In genomic region chrX:50632536-50632935, GRCm38 (mm10) we compare ENCODE assay signal across 28 mouse cellular contexts.
A peak's percentile ranks its signal among the peaks of the same experiment; 100 is the strongest.
DNase-seq lines count a peak whose midpoint lies in the region; ATAC-seq and TF ChIP-seq lines count a peak whose summit lies in the region.
"Had no signal": no experiment of that assay in that cellular context is flagged by ENCODE, and none has a peak within 500 bp of the region (broad histone marks: within the 10 kb centered on the region; RNA-seq: fewer than 3 reads in every experiment).

No protein-coding gene starts in this region.

- 0 out of 2 replicates have a peak overlapping the region, but pooled peaks have one; percentile 2 for H3K4me3 ChIP-seq in heart, embryonic 13.5 days
- no peak overlapping the region for H3K4me3 ChIP-seq in stomach, embryonic 14.5 days (ENCODE audit: low read depth, low read length)
- no peak overlapping the region for H3K4me3 ChIP-seq in stomach, postnatal 0 days (ENCODE audit: low read depth, low read length)
- no peak overlapping the region for H3K4me3 ChIP-seq in neural tube, embryonic 15.5 days (replicated peaks)
- H3K4me3 ChIP-seq: embryonic facial prominence, embryonic 15.5 days; heart, adult 2 months; hindbrain, embryonic 10.5 days; layer of hippocampus, adult 2 months; limb, embryonic 13.5 days; liver, embryonic 12.5 days; megakaryocyte, embryonic 14.5 days had no signal

- no peak overlapping the region for H3K27ac ChIP-seq in heart, embryonic 13.5 days (replicated peaks)
- no peak overlapping the region for H3K27ac ChIP-seq in stomach, embryonic 14.5 days (ENCODE audit: low read length)
- H3K27ac ChIP-seq in stomach, postnatal 0 days (replicated peaks): no peak overlapping the region
- no peak overlapping the region for H3K27ac ChIP-seq in neural tube, embryonic 15.5 days (replicated peaks)
- H3K27ac ChIP-seq: embryonic facial prominence, embryonic 15.5 days; heart, adult 2 months; hindbrain, embryonic 10.5 days; layer of hippocampus, adult 2 months; limb, embryonic 13.5 days; liver, embryonic 12.5 days had no signal

- no peaks in the 10 kb centered on the region for H3K27me3 ChIP-seq in heart, embryonic 13.5 days (replicated peaks)
- H3K27me3 ChIP-seq in stomach, embryonic 14.5 days (ENCODE audit: control insufficient read depth, insufficient read depth, low read length): no peaks in the 10 kb centered on the region
- H3K27me3 ChIP-seq in stomach, postnatal 0 days (ENCODE audit: control insufficient read depth, insufficient read depth, low read length): no peaks in the 10 kb centered on the region
- H3K27me3 ChIP-seq in neural tube, embryonic 15.5 days (replicated peaks): no peaks in the 10 kb centered on the region
- H3K27me3 ChIP-seq: embryonic facial prominence, embryonic 15.5 days; limb, embryonic 13.5 days had no signal

- no peaks in the 10 kb centered on the region for H3K9me3 ChIP-seq in heart, embryonic 13.5 days
- no peaks in the 10 kb centered on the region for H3K9me3 ChIP-seq in stomach, embryonic 14.5 days (ENCODE audit: control insufficient read depth, low read depth, low read length)
- no peaks in the 10 kb centered on the region for H3K9me3 ChIP-seq in stomach, postnatal 0 days (ENCODE audit: control insufficient read depth, low read length)
- no peaks in the 10 kb centered on the region for H3K9me3 ChIP-seq in neural tube, embryonic 15.5 days (replicated peaks)
- H3K9me3 ChIP-seq: embryonic facial prominence, embryonic 15.5 days; G1E; hindbrain, embryonic 10.5 days; limb, embryonic 13.5 days; liver, embryonic 12.5 days; megakaryocyte, embryonic 14.5 days had no signal

- DNase-seq in heart, postnatal 25 days (ENCODE audit: low spot score): no peak
- DNase-seq in stomach, postnatal 0 days (ENCODE audit: low spot score): no peak
- DNase-seq in R1 (ENCODE audit: low read depth, low spot score): peak; percentile 72
- DNase-seq in urinary bladder, postnatal 14 days (ENCODE audit: low spot score): no peak
- DNase-seq: adrenal gland, adult 8-10 months; cerebellum, adult 18-20 months; cerebellum, postnatal 25 days; gastrocnemius, postnatal 25 days; heart, adult 2 months; kidney, adult 18-20 months; kidney, postnatal 25 days; lung, adult 18-20 months; lung, postnatal 14 days; midbrain, embryonic 14.5 days; right cerebral cortex, postnatal 14 days; thymus, postnatal 14 days had no signal

- peaks cover 7% of the 10 kb centered on the region; the same call in 1 of the 2 replicates for H3K36me3 ChIP-seq in heart, embryonic 13.5 days
- H3K36me3 ChIP-seq in stomach, embryonic 14.5 days (ENCODE audit: control insufficient read depth, insufficient read depth, low read length): no peaks in the 10 kb centered on the region
- no peaks in the 10 kb centered on the region for H3K36me3 ChIP-seq in stomach, postnatal 0 days (ENCODE audit: control insufficient read depth, insufficient read depth, low read length)
- H3K36me3 ChIP-seq in neural tube, embryonic 15.5 days: no peaks in the 10 kb centered on the region
- H3K36me3 ChIP-seq: embryonic facial prominence, embryonic 15.5 days; limb, embryonic 13.5 days; liver, embryonic 12.5 days had no signal

- WGBS in heart, embryonic 13.5 days: 31% methylated on average over 6 of the region's 6 CpGs
- 40% methylated on average over 6 of the region's 6 CpGs for WGBS in stomach, embryonic 14.5 days
- 34% methylated on average over 6 of the region's 6 CpGs for WGBS in stomach, postnatal 0 days
- 32% methylated on average over 6 of the region's 6 CpGs for WGBS in neural tube, embryonic 15.5 days

- no peak for TF ChIP-seq EP300 in stomach, postnatal 0 days (optimal IDR thresholded peaks at IDR 0.05)

- intact Hi-C loops in heart, postnatal 25 days (cut with DNase I): no loop called here

- H3K4me2 ChIP-seq in heart, embryonic 13.5 days: 0 out of 2 replicates have a peak overlapping the region, but pooled peaks have one; percentile 5
- H3K4me2 ChIP-seq in stomach, embryonic 14.5 days (replicated peaks; ENCODE audit: low read depth, low read length): 0 out of 2 replicates have a peak overlapping the region, but pooled peaks have one; percentile 7
- H3K4me2 ChIP-seq in stomach, postnatal 0 days (replicated peaks; ENCODE audit: low read depth): no peak overlapping the region
- no peak overlapping the region for H3K4me2 ChIP-seq in neural tube, embryonic 15.5 days
- H3K4me2 ChIP-seq: embryonic facial prominence, embryonic 15.5 days; limb, embryonic 13.5 days; liver, embryonic 12.5 days had no signal

- no peak for TF ChIP-seq CTCF in stomach, postnatal 0 days (IDR thresholded peaks at IDR 0.05; ENCODE audit: low read depth)

- no peak for ATAC-seq in heart, embryonic 13.5 days (ENCODE audit: extremely low read depth, insufficient number of reproducible peaks, low FRiP score, low TSS enrichment)
- ATAC-seq in stomach, embryonic 14.5 days (ENCODE audit: insufficient number of reproducible peaks, insufficient read depth, low FRiP score, low read depth): no peak
- no peak for ATAC-seq in stomach, postnatal 0 days (ENCODE audit: low FRiP score, low TSS enrichment)
- ATAC-seq in neural tube, embryonic 15.5 days (ENCODE audit: low FRiP score): no peak
- ATAC-seq: activated CD4-positive, CD25-positive, alpha-beta regulatory T cell, adult 4 months; liver, embryonic 12.5 days; Patski had no signal

- H3K4me1 ChIP-seq in heart, embryonic 13.5 days: peaks cover 4% of the 10 kb centered on the region
- no peaks in the 10 kb centered on the region for H3K4me1 ChIP-seq in stomach, embryonic 14.5 days (ENCODE audit: control insufficient read depth, insufficient read depth, low read length)
- no peaks in the 10 kb centered on the region for H3K4me1 ChIP-seq in stomach, postnatal 0 days (replicated peaks; ENCODE audit: control insufficient read depth, insufficient read depth)
- no peaks in the 10 kb centered on the region for H3K4me1 ChIP-seq in neural tube, embryonic 15.5 days
- H3K4me1 ChIP-seq: embryonic facial prominence, embryonic 15.5 days; liver, embryonic 12.5 days had no signal

- H3K9ac ChIP-seq in heart, embryonic 13.5 days: no peak overlapping the region
- no peak overlapping the region for H3K9ac ChIP-seq in stomach, embryonic 14.5 days (replicated peaks; ENCODE audit: low read depth, low read length)
- H3K9ac ChIP-seq in stomach, postnatal 0 days (ENCODE audit: low read length): no peak overlapping the region
- no peak overlapping the region for H3K9ac ChIP-seq in neural tube, embryonic 15.5 days (replicated peaks)
- H3K9ac ChIP-seq: embryonic facial prominence, embryonic 15.5 days; limb, embryonic 13.5 days; liver, embryonic 12.5 days had no signal

Comparison
In these comparisons a context has a peak if more than half of its experiments do, and no peak if none do; other contexts are left out.
1. H3K4me2 ChIP-seq: peak in heart, embryonic 13.5 days (single experiment) and stomach, embryonic 14.5 days (single experiment); none in stomach, postnatal 0 days (single experiment) and neural tube, embryonic 15.5 days (single experiment).